Mouse (Mus musculus) urinary bladder, adult 18-20 months (tissue): ENCODE results near the gene Krba1.

Experiments
- DNase-seq, 2 experiments: peaks; one replicate each; pipeline ENCODE4 v3.0.0; 2022; ENCODE audit warnings: low spot score in 2 of 2, mixed read lengths in 2 of 2

Gene Krba1

GRCm38 (mm10) chr6:48395105-48396007, at the start of gene Krba1:
Gene Krba1, plus strand, starts transcription at chr6:48395586.
- DNase-seq, result peak; percentile 76 to 86

GRCm38 (mm10) chr6:48358897-48359296, 36.5 kb upstream of the Krba1 start:
- DNase-seq, result no peak

- DNase-seq, result no peak
These were observed 28.9 kb upstream of the Krba1 start for GRCm38 (mm10) chr6:48366322-48366996.

- no peak for DNase-seq
These were observed 7.2 kb upstream of the Krba1 start for GRCm38 (mm10) chr6:48388221-48388620.

GRCm38 (mm10) chr6:48393811-48394210, 1.6 kb upstream of the Krba1 start:
- DNase-seq, result no peak

GRCm38 (mm10) chr6:48396008-48396595, 716 bp downstream of the Krba1 start:
- no peak for DNase-seq

- DNase-seq, result no peak
These were observed 1.3 kb downstream of the Krba1 start for GRCm38 (mm10) chr6:48396686-48397085.

- no peak for DNase-seq
These were observed 1.9 kb downstream of the Krba1 start for GRCm38 (mm10) chr6:48397336-48397735.

GRCm38 (mm10) chr6:48399906-48400305, 4.5 kb downstream of the Krba1 start:
- no peak for DNase-seq

GRCm38 (mm10) chr6:48404071-48404470, 8.7 kb downstream of the Krba1 start:
- no peak for DNase-seq

GRCm38 (mm10) chr6:48409726-48410343, 14.4 kb downstream of the Krba1 start:
- DNase-seq, result no peak

GRCm38 (mm10) chr6:48410551-48410950, 15.2 kb downstream of the Krba1 start:
- no peak for DNase-seq

GRCm38 (mm10) chr6:48411193-48412092, 16.1 kb downstream of the Krba1 start:
- no peak for DNase-seq

- no peak for DNase-seq
These were observed 16.8 kb downstream of the Krba1 start for GRCm38 (mm10) chr6:48412147-48412546.

GRCm38 (mm10) chr6:48412662-48413061, 17.3 kb downstream of the Krba1 start:
- DNase-seq, result no peak

GRCm38 (mm10) chr6:48413081-48413480, 17.7 kb downstream of the Krba1 start:
- no peak for DNase-seq

GRCm38 (mm10) chr6:48414886-48415285, 19.5 kb downstream of the Krba1 start:
- DNase-seq, result no peak

- DNase-seq, result no peak
These were observed 20.2 kb downstream of the Krba1 start for GRCm38 (mm10) chr6:48415636-48416035.

GRCm38 (mm10) chr6:48416486-48416885, 21.1 kb downstream of the Krba1 start:
- no peak for DNase-seq

GRCm38 (mm10) chr6:48420647-48421046, 25.3 kb downstream of the Krba1 start:
- DNase-seq, result no peak

- no peak for DNase-seq
These were observed 27.9 kb downstream of the Krba1 start for GRCm38 (mm10) chr6:48423336-48423735.
